Mouse (Mus musculus): ENCODE data around the gene Olfr883.

Olfr883 gene

GRCm38 (mm10) chr9:38025508-38025907, at the start of gene Olfr883:
Gene Olfr883, plus strand, starts transcription at chr9:38025808.
- no peak for DNase-seq (ENCODE audit: low spot score)

- no peak for DNase-seq (ENCODE audit: low spot score)
Observed at GRCm38 (mm10) chr9:37991525-37991924, 34.1 kb upstream of the Olfr883 start, which contains the start of gene Olfr881. Gene Olfr881, plus strand, starts transcription at chr9:37991825.

DNA sequence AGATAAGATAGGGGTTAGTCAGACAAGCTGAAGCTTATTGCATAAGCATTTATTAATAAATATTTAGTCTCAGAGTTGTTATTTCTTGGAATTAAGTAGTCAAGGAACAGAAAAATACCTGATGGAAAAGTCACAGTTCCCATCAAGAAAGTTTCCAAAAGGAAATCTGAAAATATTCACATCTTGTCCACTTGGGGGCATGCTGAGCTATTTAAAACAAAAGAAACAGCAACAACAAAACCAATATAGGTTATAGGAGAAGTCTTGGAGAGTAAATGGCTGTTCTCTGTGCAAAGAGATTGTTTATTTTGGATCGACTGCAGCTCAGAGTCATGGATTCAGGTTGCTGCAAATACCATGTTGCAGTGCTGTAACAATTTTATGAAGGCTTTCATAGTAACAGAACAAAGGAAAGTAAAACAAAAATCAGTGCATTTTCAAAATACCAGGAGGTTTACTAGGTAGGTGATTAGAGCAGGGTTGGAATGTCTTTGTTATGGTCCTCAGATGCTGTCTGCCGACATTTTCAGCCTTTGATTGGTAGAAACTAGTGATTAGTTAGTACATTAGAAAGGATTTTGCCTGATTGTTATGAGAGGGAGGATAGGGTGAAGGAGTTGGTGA, 26.9 kb upstream of the Olfr883 start:
- no peak for DNase-seq (ENCODE audit: low spot score)

DNA sequence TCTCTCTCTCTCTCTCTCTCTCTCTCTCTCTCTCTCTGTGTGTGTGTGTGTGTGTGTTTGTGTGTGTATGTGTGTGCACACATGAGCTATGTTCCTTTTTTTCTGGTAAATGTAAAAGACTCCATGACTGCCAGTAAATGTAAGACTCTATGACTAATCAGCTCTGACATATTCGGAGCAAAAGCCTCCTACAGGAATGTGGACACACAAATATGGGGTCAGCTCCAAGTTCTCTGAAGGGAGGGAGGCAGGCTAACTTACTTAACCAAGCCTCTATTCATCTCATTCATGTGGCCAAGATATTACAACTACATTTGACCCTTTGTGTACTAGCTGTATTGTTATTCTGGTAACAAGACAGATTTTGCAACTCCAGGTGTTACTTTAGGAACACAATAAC, 25.6 kb upstream of the Olfr883 start:
- no peak for DNase-seq (ENCODE audit: low spot score)

- DNase-seq (ENCODE audit: low spot score), result no peak
Observed at GRCm38 (mm10) chr9:38046255-38046654, 20.6 kb downstream of the Olfr883 start, which contains the start of gene Olfr884. Gene Olfr884, plus strand, starts transcription at chr9:38046555.

DNA sequence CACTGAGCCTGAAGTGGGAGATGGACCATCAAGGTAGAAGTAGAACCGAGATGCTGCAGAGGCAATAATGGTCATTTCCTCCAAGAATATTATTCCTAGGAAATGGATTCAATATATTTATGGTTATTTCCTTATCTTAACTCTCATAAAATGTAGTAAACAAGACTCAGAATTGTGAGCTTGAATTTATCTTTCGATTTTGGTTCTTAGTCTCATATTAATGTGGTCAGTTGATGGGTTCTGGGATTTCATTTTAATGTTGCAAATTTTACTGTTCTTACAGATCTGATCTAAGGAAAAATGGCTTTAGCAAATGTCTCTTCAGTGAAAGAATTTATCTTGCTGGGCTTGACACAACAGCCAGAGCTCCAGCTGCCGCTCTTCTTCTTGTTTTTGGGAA, 35.4 kb downstream of the Olfr883 start, which contains the start of gene Olfr885:
TSS of gene Olfr885 (plus strand) at position 301 of the 400 bp plus-strand sequence.
- DNase-seq (ENCODE audit: low spot score), result no peak

Measured in urinary bladder, postnatal 14 days (tissue).